Mouse (Mus musculus) erythroblast, embryonic 14.5 days (primary cell): ENCODE measurements around the gene Kifc3. TPM values are rescaled to one million over a fixed set of nuclear protein-coding genes. Genes with fewer than 3 reads are reported as not detected.

Experiments
- H3K27me3 ChIP-seq: 2 replicates; pipeline ENCODE4 v1.6.1; 2012; ENCODE audit warnings: inconsistent platforms; ENCODE audit not compliant: control insufficient read depth
- H3K36me3 ChIP-seq: 2 replicates; pipeline ENCODE4 v1.6.1; 2012; ENCODE audit warnings: mild to moderate bottlenecking, inconsistent platforms; ENCODE audit not compliant: control insufficient read depth
- H3K4me1 ChIP-seq: 2 replicates; pipeline ENCODE4 v1.6.1; 2012; ENCODE audit warnings: inconsistent platforms; ENCODE audit not compliant: control insufficient read depth
- H3K4me3 ChIP-seq: replicated peaks from 2 replicates; pipeline ENCODE3; 2012; ENCODE audit warnings: moderate library complexity, mild to moderate bottlenecking, inconsistent platforms
- H3K9me3 ChIP-seq: 2 replicates; pipeline ENCODE4 v1.6.1; 2012; ENCODE audit warnings: low read length, inconsistent platforms, mixed read lengths; ENCODE audit not compliant: control insufficient read depth
- GATA1 ChIP-seq: IDR thresholded peaks from 2 replicates; pipeline ENCODE4 v1.6.1; 2012; ENCODE audit warnings: low read length, inconsistent platforms, mixed read lengths
- TAL1 ChIP-seq: IDR thresholded peaks from 3 replicates; pipeline ENCODE4 v1.6.1; 2012; ENCODE audit warnings: low read length, inconsistent platforms, mixed read lengths
- polyA plus RNA-seq: library from polyadenylated mRNA; stranded (reverse); fragments of >175 nt; gene quantifications from 2 replicates; pipeline ENCODE4 v1.2.3, GENCODE M21; 2012

The Kifc3 gene
- polyA plus RNA-seq, 1 experiment: 0.04 TPM

GRCm38 (mm10) chr8:95204039-95204380 lies 1.4 kb upstream of the Kifc3 start:
- no peak overlapping the region for H3K4me3 ChIP-seq
- H3K9me3 ChIP-seq: no peaks in the 10 kb centered on the region
- H3K4me1 ChIP-seq: no peaks in the 10 kb centered on the region
- H3K27me3 ChIP-seq: no peaks in the 10 kb centered on the region
- no peak for TF ChIP-seq GATA1
- no peak for TF ChIP-seq TAL1
- no peaks in the 10 kb centered on the region for H3K36me3 ChIP-seq

- TF ChIP-seq TAL1 (no peak), GATA1 (no peak)
- no peaks in the 10 kb centered on the region for H3K4me1 ChIP-seq
- no peak overlapping the region for H3K4me3 ChIP-seq
- H3K27me3 ChIP-seq: no peaks in the 10 kb centered on the region
- H3K9me3 ChIP-seq: no peaks in the 10 kb centered on the region
- no peaks in the 10 kb centered on the region for H3K36me3 ChIP-seq
Observed at GRCm38 (mm10) chr8:95203326-95204038, 870 bp upstream of the Kifc3 start.

- TF ChIP-seq TAL1: no peak
- no peak for TF ChIP-seq GATA1
Observed at GRCm38 (mm10) chr8:95202056-95202570, 499 bp downstream of the Kifc3 start.

GRCm38 (mm10) chr8:95201491-95201890 lies 1.1 kb downstream of the Kifc3 start:
- H3K9me3 ChIP-seq: no peaks in the 10 kb centered on the region
- no peak for TF ChIP-seq GATA1
- H3K4me3 ChIP-seq: no peak overlapping the region
- no peaks in the 10 kb centered on the region for H3K36me3 ChIP-seq
- H3K4me1 ChIP-seq: no peaks in the 10 kb centered on the region
- H3K27me3 ChIP-seq: no peaks in the 10 kb centered on the region

More at GRCm38 (mm10) chr8:95202056-95202570, 499 bp downstream of the Kifc3 start:
- Histone ChIP-seq H3K4me3 (no peak overlapping the region), H3K27me3 (no peaks in the 10 kb centered on the region), H3K9me3 (no peaks in the 10 kb centered on the region), H3K36me3 (no peaks in the 10 kb centered on the region), H3K4me1 (no peaks in the 10 kb centered on the region)

- H3K9me3 ChIP-seq: no peaks in the 10 kb centered on the region
- H3K4me1 ChIP-seq: no peaks in the 10 kb centered on the region
- H3K36me3 ChIP-seq: no peaks in the 10 kb centered on the region
- no peaks in the 10 kb centered on the region for H3K27me3 ChIP-seq
- H3K4me3 ChIP-seq: no peak overlapping the region
- no peak for TF ChIP-seq GATA1
- TF ChIP-seq TAL1: no peak
Observed at GRCm38 (mm10) chr8:95200001-95200405, 2.6 kb downstream of the Kifc3 start.

- TF ChIP-seq GATA1 (no peak), TAL1 (no peak)
- H3K4me1 ChIP-seq: peaks cover 5% of the 10 kb centered on the region; the same call in 1 of the 2 replicates
- H3K9me3 ChIP-seq: no peaks in the 10 kb centered on the region
- no peaks in the 10 kb centered on the region for H3K27me3 ChIP-seq
- no peak overlapping the region for H3K4me3 ChIP-seq
- H3K36me3 ChIP-seq: no peaks in the 10 kb centered on the region
Observed at GRCm38 (mm10) chr8:95195728-95196127, 6.9 kb downstream of the Kifc3 start.

GRCm38 (mm10) chr8:95191497-95192175 lies 11.0 kb downstream of the Kifc3 start:
- peaks cover 5% of the 10 kb centered on the region; the same call in 1 of the 2 replicates for H3K4me1 ChIP-seq
- H3K4me3 ChIP-seq: no peak overlapping the region
- H3K36me3 ChIP-seq: no peaks in the 10 kb centered on the region
- H3K9me3 ChIP-seq: no peaks in the 10 kb centered on the region
- TF ChIP-seq TAL1 (no peak), GATA1 (no peak)
- no peaks in the 10 kb centered on the region for H3K27me3 ChIP-seq

GRCm38 (mm10) chr8:95187579-95187978 lies 15.0 kb downstream of the Kifc3 start:
- TF ChIP-seq TAL1: no peak
- TF ChIP-seq GATA1: no peak
- Histone ChIP-seq H3K4me1 (no peaks in the 10 kb centered on the region), H3K4me3 (no peak overlapping the region), H3K27me3 (no peaks in the 10 kb centered on the region), H3K9me3 (no peaks in the 10 kb centered on the region), H3K36me3 (no peaks in the 10 kb centered on the region)

- no peaks in the 10 kb centered on the region for H3K27me3 ChIP-seq
- TF ChIP-seq TAL1: no peak
- H3K36me3 ChIP-seq: no peaks in the 10 kb centered on the region
- H3K4me3 ChIP-seq: no peak overlapping the region
- H3K9me3 ChIP-seq: no peaks in the 10 kb centered on the region
- H3K4me1 ChIP-seq: peaks cover 5% of the 10 kb centered on the region; the same call in 1 of the 2 replicates
Observed at GRCm38 (mm10) chr8:95185891-95186513, 16.6 kb downstream of the Kifc3 start.
